Mouse (Mus musculus) heart, postnatal 4 days (tissue): ENCODE measurements at regions not wholly inside any gene's neighbourhood (a gene's known extent, or its start where the extent isn't known, plus 50 kb on each side); places are given as distances from the start of the nearest gene placed in this dataset.
A peak's percentile ranks its signal among the peaks of the same experiment; 100 is the strongest.

Experiments used
- DNase-seq: peaks from one replicate; pipeline ENCODE4 v3.0.0; 2021

GRCm38 (mm10) chr2:48411392-48411791 lies 402.5 kb upstream of the Acvr2a start:
- DNase-seq = no peak

- DNase-seq = no peak
Observed at GRCm38 (mm10) chr2:48412683-48413440, 401.0 kb upstream of the Acvr2a start.

- no peak for DNase-seq
Observed at GRCm38 (mm10) chr2:48414596-48415481, 399.1 kb upstream of the Acvr2a start.

- DNase-seq = no peak
Observed at GRCm38 (mm10) chr2:48416207-48416750, 397.6 kb upstream of the Acvr2a start.

- DNase-seq = no peak
Observed at GRCm38 (mm10) chr2:48417000-48417596, 396.8 kb upstream of the Acvr2a start.

GRCm38 (mm10) chr2:48420791-48421190 lies 393.1 kb upstream of the Acvr2a start:
- no peak for DNase-seq

GRCm38 (mm10) chr2:48423861-48424442 lies 390.0 kb upstream of the Acvr2a start:
- no peak for DNase-seq

- DNase-seq = no peak
Observed at GRCm38 (mm10) chr2:48424562-48424961, 389.3 kb upstream of the Acvr2a start.

- no peak for DNase-seq
Observed at GRCm38 (mm10) chr2:48425200-48426090, 388.5 kb upstream of the Acvr2a start.

- DNase-seq = no peak
Observed at GRCm38 (mm10) chr2:48432545-48432944, 381.4 kb upstream of the Acvr2a start.

GRCm38 (mm10) chr2:48441296-48441990 lies 372.5 kb upstream of the Acvr2a start:
- DNase-seq = peak; percentile 35

- DNase-seq = no peak
Observed at GRCm38 (mm10) chr2:48441991-48442544, 371.8 kb upstream of the Acvr2a start.

- DNase-seq = no peak
Observed at GRCm38 (mm10) chr2:48445898-48446604, 367.9 kb upstream of the Acvr2a start.

GRCm38 (mm10) chr2:48446617-48447016 lies 367.3 kb upstream of the Acvr2a start:
- DNase-seq = no peak

- DNase-seq = no peak
Observed at GRCm38 (mm10) chr2:48449165-48449842, 364.6 kb upstream of the Acvr2a start.

GRCm38 (mm10) chr2:48456072-48457040 lies 357.6 kb upstream of the Acvr2a start:
- DNase-seq = no peak

- DNase-seq = no peak
Observed at GRCm38 (mm10) chr2:48457117-48457516, 356.8 kb upstream of the Acvr2a start.

- no peak for DNase-seq
Observed at GRCm38 (mm10) chr2:48465483-48465882, 348.4 kb upstream of the Acvr2a start.
